Mouse (Mus musculus) left cerebral cortex, postnatal 4 days (tissue): ENCODE measurements at regions not wholly inside any gene's neighbourhood (a gene's known extent, or its start where the extent isn't known, plus 50 kb on each side); places are given as distances from the start of the nearest gene placed in this dataset.

ENCODE experiments used
- DNase-seq: peaks from one replicate; pipeline ENCODE4 v3.0.0-alpha.2; 2022
- intact Hi-C: fragments of 180-260 bp; cut with DNase I; formaldehyde crosslinking; loops from one replicate; pipeline ENCODE4 v1.15.1; 2025

- intact Hi-C loops: no loop called here
- no peak for DNase-seq
These were observed 86.9 kb downstream of the Fam124b start for GRCm38 (mm10) chr1:80131354-80131753.

DNA sequence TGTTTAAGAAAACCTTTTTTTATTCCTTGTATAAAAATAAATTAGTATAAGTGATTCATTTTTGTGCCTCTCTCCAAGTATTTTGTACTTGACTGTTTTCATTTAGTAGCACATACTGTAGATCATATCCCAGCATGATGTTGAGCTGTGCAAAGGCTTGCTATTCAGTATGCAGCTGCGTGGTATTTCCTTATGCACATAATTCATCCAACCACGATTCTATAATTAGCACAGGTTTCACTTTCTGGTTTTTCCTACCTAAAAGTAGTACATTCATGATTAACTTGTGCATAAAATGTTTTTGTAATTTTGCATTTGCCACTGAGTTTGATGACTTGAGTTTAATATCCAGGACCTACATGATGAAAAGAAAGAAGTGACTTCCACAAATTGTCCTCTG is 94.3 kb downstream of the Fam124b start:
- intact Hi-C loops: no loop called here
- no peak for DNase-seq

- no peak for DNase-seq
- intact Hi-C loops: no loop called here
These were observed 102.4 kb downstream of the Fam124b start for GRCm38 (mm10) chr1:80115913-80116312.

DNA sequence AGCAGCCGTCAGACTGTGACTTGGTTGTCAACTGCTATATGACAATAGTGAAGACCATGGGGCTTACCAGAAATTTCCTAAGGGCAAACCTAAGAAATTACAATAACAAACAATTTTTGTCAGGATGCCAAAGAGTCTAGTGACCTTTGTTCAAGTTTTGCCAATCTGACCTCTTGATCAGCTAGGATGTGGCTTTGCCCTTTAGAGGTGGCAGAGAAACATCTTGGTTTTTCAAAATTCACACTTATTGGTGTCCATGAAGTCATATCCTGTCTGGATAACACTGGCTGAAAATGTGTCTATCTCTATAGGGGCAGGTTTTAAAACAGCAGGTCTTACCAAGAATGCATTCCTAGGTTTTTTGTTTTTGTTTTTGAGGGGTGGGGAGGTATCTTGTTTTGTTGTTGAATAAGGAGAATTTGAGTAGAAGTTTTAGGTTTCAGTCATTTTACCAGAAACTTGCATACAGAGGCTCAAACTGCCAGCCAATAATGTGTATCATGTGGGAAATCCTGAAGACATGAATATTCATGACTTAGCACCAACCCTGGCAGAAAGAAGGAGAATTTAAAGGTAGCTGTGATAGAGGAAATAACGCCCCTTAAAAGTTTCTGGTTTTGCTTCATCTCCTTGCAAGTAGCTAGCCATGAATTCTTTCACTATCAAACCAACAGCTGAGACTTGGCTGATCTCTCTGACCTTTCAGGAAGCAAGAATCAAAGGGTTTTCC is 110.4 kb downstream of the Fam124b start:
- intact Hi-C loops: loop anchor here (5.0 kb wide), 1 partner anchor 321 kb away; no protein-coding TSS in a partner anchor
- no peak for DNase-seq

DNA sequence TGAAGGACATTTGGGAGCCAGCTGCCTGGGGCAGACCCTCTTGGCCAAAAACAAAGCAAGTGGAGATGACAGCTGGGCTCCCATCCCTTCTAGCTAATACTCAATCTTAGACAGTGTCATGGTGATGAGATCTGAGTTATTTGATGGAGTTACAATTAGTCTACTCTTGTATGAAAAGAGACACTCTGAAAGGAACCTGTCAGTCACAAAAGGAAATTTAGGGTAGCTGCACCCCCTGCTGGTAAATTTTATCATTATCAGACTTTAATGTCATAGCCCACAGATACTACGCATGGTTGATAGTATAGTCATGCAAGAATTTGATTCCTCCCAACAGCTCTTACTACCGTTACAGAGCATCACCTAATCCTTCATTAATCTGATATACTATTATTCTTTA is 112.0 kb downstream of the Fam124b start:
- no peak for DNase-seq
- intact Hi-C loops: loop anchor here (5.0 kb wide), 1 partner anchor 319 kb away; no protein-coding TSS in a partner anchor

- DNase-seq: no peak
- intact Hi-C loops: no loop called here
These were observed 120.0 kb downstream of the Fam124b start for GRCm38 (mm10) chr1:80098266-80098665.

DNA sequence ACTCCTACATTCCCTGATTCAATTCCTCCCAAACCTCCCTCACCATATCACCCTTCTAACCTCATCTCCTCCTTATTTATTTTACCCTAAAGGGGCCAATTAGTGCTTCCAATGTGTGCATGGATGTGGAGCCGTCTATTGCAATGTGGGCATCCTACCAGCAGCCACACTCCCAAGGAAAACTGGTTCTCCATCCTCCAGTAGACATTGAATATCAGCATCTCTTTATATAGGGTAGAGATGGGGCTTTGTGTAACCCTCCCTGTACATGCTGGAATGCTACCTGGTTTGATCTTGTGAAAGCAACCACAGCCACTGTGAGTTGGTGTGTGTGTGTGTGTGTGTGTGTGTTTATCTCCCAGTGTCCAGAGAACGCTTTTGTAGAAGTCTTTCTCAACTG is 126.5 kb downstream of the Fam124b start:
- DNase-seq: no peak
- intact Hi-C loops: no loop called here

DNA sequence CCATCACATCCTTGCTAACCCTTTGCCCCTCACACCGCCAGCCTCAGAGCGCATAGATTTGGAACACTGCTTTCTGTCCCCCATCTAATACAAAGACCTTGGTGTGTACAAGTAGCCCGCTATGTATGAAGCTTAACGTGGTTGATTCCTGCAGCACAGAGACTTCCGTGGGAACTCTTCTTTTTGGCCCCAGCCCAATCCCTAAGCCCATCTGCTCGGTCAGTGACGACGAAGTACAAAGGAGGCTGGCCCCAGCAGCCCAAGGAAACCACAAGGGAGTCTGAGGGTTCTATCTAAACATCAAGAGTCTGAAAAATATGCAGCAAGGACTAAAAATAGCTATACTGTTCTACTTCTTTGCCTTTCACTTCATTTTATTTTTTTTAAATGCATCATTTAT is 126.9 kb downstream of the Fam124b start:
- peak; percentile 10 for DNase-seq
- intact Hi-C loops: no loop called here

GRCm38 (mm10) chr1:80088651-80089050 is 129.6 kb downstream of the Fam124b start:
- intact Hi-C loops: no loop called here
- DNase-seq: no peak

DNA sequence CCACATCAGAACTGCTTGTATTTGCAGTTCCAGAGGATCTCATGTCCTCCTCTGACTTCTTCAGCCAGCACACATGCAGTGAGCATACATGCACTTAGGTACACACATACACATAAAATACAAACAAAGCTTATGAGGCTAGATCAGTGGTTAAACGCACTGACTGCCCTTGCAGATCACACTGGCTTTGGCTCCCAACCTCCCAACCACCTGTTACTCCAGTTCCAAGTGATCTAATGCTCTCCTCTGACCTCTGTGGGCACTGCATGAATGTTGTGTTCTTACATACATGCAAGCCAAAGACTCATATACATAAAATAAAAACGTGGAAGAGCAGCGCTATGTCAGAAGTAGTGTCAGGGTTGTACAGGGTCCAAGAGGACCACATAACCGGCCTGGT is 141.9 kb downstream of the Fam124b start:
- intact Hi-C loops: no loop called here
- DNase-seq: no peak

DNA sequence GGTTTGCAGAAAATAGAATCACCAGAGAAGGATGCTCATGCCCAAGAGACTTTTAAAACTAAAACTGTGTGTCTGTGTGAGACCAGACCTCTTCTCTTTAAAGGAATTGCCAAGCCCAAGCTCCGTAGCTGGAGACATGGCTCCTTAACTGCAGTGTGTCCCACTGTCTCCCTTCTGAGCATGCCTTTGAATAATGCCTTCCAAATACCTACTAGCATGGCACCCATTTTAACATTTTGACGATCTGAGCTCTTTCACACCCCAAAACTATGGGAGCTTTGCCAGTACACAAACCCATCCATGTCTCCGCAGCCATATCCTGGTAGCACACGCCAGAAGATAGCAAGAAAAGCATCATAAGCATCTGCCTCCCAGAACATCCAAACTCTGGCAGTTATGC is 143.9 kb downstream of the Fam124b start:
- intact Hi-C loops: no loop called here
- DNase-seq: no peak

GRCm38 (mm10) chr1:80073950-80074349 is 144.3 kb downstream of the Fam124b start:
- DNase-seq: no peak
- intact Hi-C loops: no loop called here

DNA sequence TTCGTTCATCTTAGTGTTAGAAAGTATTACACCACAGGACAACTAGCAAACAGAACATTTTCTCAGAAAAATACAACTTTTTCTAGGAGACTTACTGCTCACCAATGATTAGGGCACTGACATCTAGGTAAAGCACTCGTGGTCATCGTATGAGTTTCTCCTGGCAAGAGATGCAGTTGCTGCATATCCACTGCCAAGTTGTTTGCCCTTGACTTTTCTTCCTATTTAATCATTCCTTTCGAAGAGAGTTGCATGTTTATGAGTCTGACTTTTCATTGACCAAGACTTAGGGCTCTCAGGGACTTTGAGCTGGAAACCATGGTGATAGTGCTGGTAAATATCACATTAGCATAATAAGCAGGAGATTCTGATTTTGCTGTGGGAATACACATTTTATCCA is 149.1 kb downstream of the Fam124b start:
- DNase-seq: no peak
- intact Hi-C loops: no loop called here

DNA sequence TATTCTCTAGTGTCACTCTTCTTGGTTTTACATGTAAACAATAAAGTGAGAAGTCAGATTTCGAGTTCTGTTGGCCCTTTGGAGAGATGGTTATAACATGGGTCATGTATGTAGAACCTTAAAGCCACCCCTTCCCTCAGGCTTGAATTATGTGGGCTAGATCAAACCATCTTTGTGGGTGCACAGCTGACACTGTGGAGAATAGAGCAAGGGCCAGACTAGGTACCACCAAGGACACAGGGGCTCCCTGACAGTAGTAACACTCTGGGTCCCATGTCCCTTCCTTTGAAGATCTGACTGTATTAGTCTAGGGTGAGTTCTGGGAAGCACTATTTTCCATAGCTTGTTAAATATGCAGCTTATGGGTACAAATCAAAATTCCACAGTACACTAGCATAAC is 156.2 kb downstream of the Fam124b start:
- intact Hi-C loops: no loop called here
- DNase-seq: no peak

DNA sequence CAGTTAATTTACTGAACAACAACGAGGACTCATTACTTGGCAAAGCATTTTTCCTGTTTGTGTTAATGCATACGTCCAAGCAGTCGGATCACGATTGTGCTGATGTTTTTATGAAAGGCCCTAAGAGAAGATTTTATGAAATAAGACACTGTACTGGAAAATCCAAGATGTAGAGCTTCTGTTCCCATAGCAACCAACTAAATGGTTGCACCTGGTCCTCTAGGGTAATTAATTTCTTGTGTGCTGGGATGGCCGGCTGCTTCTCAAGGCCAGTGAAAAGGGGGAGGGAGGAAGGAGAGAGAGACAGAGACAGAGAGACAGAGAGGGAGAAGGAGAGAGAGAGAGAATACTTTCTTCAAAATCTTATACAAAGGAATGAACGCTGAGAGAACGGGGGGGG is 156.6 kb downstream of the Fam124b start:
- DNase-seq: no peak
- intact Hi-C loops: no loop called here

DNA sequence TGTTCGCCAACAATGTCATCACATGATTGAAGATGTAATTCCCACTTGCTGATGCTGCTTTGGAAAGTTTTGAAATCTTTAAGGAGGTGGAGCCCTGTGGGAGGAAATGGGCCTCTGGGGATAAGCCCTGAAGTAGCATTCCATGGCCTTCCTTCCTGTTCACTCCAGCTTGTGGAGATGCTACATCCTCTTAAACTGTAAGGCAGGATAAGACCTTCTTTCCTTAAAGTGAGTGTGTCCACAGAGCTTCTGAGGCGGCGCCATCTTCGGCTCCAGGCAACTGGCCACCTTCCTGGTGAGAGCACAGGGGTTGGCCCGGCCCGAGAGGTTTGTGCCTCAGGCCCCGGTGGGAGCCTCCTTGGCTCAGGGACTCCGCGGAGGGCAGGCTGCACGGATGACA is 173.1 kb downstream of the Fam124b start:
- intact Hi-C loops: no loop called here
- DNase-seq: no peak

- DNase-seq: no peak
- intact Hi-C loops: no loop called here
These were observed 177.9 kb downstream of the Fam124b start for GRCm38 (mm10) chr1:80040409-80040808.

DNA sequence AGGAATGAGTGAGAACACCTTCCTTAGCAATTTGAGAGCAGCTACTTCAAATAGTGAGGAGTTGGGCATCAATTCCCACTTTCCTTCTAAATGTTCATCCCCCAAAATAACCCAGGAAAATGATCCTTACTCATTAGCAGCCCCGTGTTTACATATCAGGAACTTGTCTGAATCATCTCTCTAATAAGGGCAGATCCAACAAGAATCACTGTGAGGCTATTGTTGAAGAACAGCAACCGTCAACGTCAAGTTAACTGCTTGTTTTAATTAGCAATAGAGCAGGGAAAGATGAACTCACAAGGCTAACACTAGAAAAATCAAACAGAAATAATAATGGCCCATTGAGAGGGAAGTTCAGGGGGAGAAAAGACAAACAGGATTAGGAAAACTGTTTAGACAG is 178.4 kb downstream of the Fam124b start:
- intact Hi-C loops: loop anchor here (10.0 kb wide), 1 partner anchor 125 kb away; no protein-coding TSS in a partner anchor
- no peak for DNase-seq

DNA sequence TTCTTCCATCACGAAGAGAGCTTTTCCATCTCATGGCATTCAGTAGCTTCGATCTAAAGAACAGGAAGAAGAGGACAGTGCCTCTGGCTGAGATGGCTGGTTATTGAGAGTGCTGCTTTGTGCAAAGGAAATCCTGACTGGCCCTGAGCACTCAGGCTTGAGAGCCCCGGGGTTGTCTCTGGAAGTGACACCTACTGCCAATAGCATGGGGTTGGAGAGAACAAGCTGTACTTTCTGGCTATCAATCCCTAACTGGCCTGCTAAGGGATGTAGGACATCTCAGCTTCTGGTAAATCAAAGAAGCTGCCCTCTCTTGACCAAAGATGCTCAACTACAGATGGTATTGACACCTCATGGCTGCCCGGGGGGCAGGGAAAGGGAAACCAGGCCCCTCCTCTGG is 178.2 kb upstream of the Serpine2 start:
- intact Hi-C loops: loop anchor here (10.0 kb wide), 1 partner anchor 126 kb away; no protein-coding TSS in a partner anchor
- no peak for DNase-seq

DNA sequence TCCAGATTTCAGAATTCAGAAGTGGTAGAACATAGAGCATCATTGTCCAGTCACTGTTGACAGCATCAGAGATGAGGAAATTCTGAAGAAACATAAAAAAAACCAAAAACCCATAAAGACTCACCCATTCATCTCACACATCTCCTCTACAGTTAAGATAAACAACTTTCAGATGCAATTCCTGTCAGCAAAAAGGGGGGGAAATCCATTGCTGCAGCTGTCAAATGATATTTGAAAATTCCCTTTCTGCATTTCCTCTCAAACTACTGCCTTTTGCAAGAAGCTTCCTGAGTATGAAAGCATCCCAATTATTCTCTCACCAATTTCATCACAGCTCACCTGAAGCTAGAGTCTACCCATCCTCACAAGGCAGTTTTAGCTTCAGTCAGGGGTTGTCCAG is 177.1 kb upstream of the Serpine2 start:
- no peak for DNase-seq
- intact Hi-C loops: loop anchor here (10.0 kb wide), 1 partner anchor 127 kb away; no protein-coding TSS in a partner anchor

DNA sequence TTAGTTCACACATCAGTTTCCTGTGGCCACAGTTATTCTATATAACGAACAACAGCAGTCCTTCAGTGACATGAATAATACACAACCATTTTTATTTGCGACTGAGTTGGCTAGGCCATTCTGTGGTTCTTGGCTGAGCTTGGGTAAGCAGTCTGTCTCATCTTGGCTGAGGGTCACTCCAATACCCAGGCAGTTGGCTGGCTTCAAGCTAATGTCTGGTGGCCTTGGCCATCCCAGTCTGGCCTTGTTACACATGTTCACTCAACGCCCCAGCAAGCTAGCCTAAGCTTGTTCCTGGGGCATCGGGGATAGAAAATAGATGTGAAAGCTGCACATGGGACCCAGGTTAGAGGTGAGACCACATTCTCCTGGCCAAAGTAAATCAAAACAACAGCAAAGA is 175.5 kb upstream of the Serpine2 start:
- intact Hi-C loops: loop anchor here (10.0 kb wide), 1 partner anchor 128 kb away; no protein-coding TSS in a partner anchor
- no peak for DNase-seq

GRCm38 (mm10) chr1:80033522-80033921 is 172.5 kb upstream of the Serpine2 start:
- no peak for DNase-seq

DNA sequence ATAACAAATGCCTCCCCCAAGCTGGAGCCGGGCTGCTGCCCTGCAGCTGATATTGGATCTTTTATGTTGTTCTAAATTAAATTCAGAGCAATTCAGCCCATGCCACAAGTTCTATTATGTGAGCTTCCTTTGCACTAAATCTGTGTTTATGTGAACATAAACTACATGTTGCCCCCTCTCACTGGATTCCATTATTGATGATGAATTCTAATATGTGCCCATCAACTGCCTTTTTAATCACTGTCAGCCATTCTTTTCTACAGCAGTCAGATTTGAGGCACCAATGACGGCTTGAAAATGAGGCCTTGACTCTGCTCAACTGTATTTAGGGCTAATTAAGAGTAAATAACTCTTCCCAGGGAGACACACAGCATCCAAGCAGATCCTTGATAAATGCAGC is 172.1 kb upstream of the Serpine2 start:
- intact Hi-C loops: loop anchor here (10.0 kb wide), 1 partner anchor 132 kb away; no protein-coding TSS in a partner anchor

More at GRCm38 (mm10) chr1:80033522-80033921, 172.5 kb upstream of the Serpine2 start:
- intact Hi-C loops: loop anchor here (10.0 kb wide), 1 partner anchor 131 kb away; no protein-coding TSS in a partner anchor

More for the DNA sequence above, 172.1 kb upstream of the Serpine2 start:
- no peak for DNase-seq
